Comparison of ENCODE assay signal across 8 mouse cellular contexts in the genomic region with DNA sequence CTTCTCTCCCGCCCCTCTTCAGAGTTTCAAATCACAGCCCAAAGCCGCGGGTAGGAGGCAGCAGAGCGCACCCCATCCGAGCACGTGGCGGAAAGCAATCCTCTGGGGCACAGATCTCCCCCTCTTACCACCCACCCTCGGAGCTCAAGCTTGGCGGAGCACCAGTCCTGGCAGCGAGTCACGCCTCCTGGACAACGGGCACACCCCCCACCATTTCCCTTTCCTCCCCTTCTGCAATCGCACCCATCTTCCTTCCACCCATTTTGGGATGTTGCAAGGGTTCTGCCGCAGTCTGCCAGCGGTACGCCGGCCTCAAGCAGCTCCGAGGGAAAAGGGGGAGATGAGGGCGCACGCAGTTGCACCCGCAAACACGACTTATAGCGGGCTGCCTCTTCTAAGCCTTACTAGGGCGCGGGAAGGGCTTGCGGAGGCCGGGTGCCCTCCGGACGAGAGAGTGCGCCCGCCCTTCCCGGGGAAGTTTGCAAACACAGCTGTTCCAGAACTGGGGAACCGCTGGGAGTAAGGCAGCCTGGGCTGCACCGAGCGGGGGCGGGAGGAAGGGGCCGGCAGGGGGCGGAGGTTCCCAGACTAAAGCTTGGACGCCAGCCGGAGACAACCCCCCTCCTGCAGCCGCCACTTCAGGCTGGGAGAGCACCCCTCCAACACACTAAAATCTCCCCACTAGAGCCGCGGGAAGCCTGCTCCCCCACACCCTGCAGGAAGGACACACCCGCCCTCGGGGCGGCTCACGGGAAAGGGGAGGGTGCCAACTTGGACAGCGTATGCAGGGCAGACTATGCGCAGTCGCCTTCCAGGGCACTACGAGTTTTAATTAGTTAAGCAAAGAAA. TPM values are rescaled to one million over a fixed set of nuclear protein-coding genes. Genes with fewer than 3 reads are reported as not detected.
DNase-seq lines count a peak whose midpoint lies in the region; ATAC-seq and TF ChIP-seq lines count a peak whose summit lies in the region.

No protein-coding gene starts in this region.

- peak overlapping the region; percentile 67 for H3K9ac ChIP-seq in neural tube, embryonic 15.5 days (replicated peaks)

- TF ChIP-seq CTCF in E14TG2a.4 (conservative IDR thresholded peaks at IDR 0.05; ENCODE audit: low read length) = peak; percentile 28; the same call in 1 of the 2 replicates
- TF ChIP-seq CTCF in lung, adult 2 months (IDR thresholded peaks at IDR 0.05; ENCODE audit: insufficient read depth, low read length) = peak; percentile 66
- no peak for TF ChIP-seq CTCF in thymus, adult 2 months (IDR thresholded peaks at IDR 0.05; ENCODE audit: borderline replicate concordance, control insufficient read depth, extremely low read depth, insufficient read depth, low read length, poor library complexity)

- no peaks in the 10 kb centered on the region for H3K9me3 ChIP-seq in E14TG2a.4 (ENCODE audit: low read length)
- no peaks in the 10 kb centered on the region for H3K9me3 ChIP-seq in neural tube, embryonic 15.5 days (replicated peaks)

- H3K27ac ChIP-seq in neural tube, embryonic 15.5 days (replicated peaks) = peak overlapping the region; percentile 83
- H3K27ac ChIP-seq in thymus, adult 2 months (ENCODE audit: control insufficient read depth, insufficient read depth, low read length) = no peak overlapping the region

- H3K4me1 ChIP-seq in E14TG2a.4 (replicated peaks; ENCODE audit: low read depth, low read length) = peaks cover 59% of the 10 kb centered on the region
- peaks cover 14% of the 10 kb centered on the region; the same call in 1 of the 2 replicates for H3K4me1 ChIP-seq in lung, adult 2 months (ENCODE audit: control insufficient read depth, insufficient read depth, low read length)
- peaks cover 72% of the 10 kb centered on the region for H3K4me1 ChIP-seq in neural tube, embryonic 15.5 days
- 0 out of 2 replicates have a peak, but pooled peaks cover 3% of the 10 kb centered on the region for H3K4me1 ChIP-seq in thymus, adult 2 months (replicated peaks; ENCODE audit: control insufficient read depth, insufficient read depth, low read length)

- peaks cover 17% of the 10 kb centered on the region for H3K27me3 ChIP-seq in E14TG2a.4 (ENCODE audit: insufficient read depth, low read length)
- H3K27me3 ChIP-seq in neural tube, embryonic 15.5 days (replicated peaks) = no peaks in the 10 kb centered on the region
- H3K27me3 ChIP-seq in thymus, adult 2 months (ENCODE audit: control insufficient read depth, insufficient read depth, low read length) = peaks cover 7% of the 10 kb centered on the region

- TF ChIP-seq POLR2A in lung, adult 2 months (IDR thresholded peaks at IDR 0.05; ENCODE audit: borderline replicate concordance, extremely low read depth, low read depth, low read length) = peak; percentile 72; the same call in 1 of the 2 replicates
- TF ChIP-seq POLR2A in thymus, adult 2 months (IDR thresholded peaks at IDR 0.05; ENCODE audit: control insufficient read depth, extremely low read depth, insufficient read depth, low read length, poor library complexity) = no peak

- H3K36me3 ChIP-seq in E14TG2a.4 (ENCODE audit: insufficient read depth, low read length) = peaks cover 9% of the 10 kb centered on the region
- H3K36me3 ChIP-seq in neural tube, embryonic 15.5 days = no peaks in the 10 kb centered on the region
- no peaks in the 10 kb centered on the region for H3K36me3 ChIP-seq in thymus, adult 2 months (ENCODE audit: control insufficient read depth, insufficient read depth, low read length)

- DNase-seq in c-Kit-positive CD71-negative TER-119-negative erythroid progenitor cells, embryonic 14.5 days (ENCODE audit: low read depth) = peak; percentile 39
- DNase-seq in forelimb bud, embryonic 11.5 days (ENCODE audit: low read depth, low spot score) = peak; percentile 63
- DNase-seq in heart, postnatal 4 days = peak; percentile 86
- peak; percentile 65 to 69 for DNase-seq in layer of hippocampus, adult 8-10 months (ENCODE audit: low spot score in 2 of 2)
- peak; percentile 79 for DNase-seq in lung, adult 2 months
- DNase-seq in thymus, adult 2 months = no peak

- WGBS in lung, adult 2 months = under 1% methylated on average over 51 of the region's 51 CpGs
- under 1% methylated on average over 51 of the region's 51 CpGs for WGBS in neural tube, embryonic 15.5 days
- 3% methylated on average over 51 of the region's 51 CpGs for WGBS in thymus, adult 2 months

- ATAC-seq in neural tube, embryonic 15.5 days (ENCODE audit: low FRiP score) = peak; percentile 62

- H3K4me3 ChIP-seq in E14TG2a.4 (replicated peaks; ENCODE audit: low read length) = peak overlapping the region; percentile 94
- peak overlapping the region; percentile 77 for H3K4me3 ChIP-seq in lung, adult 2 months (replicated peaks; ENCODE audit: extremely low read depth, low read depth, low read length)
- peak overlapping the region; percentile 65 for H3K4me3 ChIP-seq in neural tube, embryonic 15.5 days (replicated peaks)
- peak overlapping the region; percentile 24 for H3K4me3 ChIP-seq in thymus, adult 2 months (ENCODE audit: control insufficient read depth, insufficient read depth, low read length)

- peak overlapping the region; percentile 98 for H3K4me2 ChIP-seq in neural tube, embryonic 15.5 days

RNA-seq across cellular contexts. Expression of gene Jag1, which starts 2.0 kb away (rescaled TPM):
- total RNA-seq in heart, postnatal 4 days (2021) = 10 to 100 TPM; 18.9 to 21.9 TPM
- 10 to 100 TPM; 10.0 to 11.6 (median 10.9) TPM for total RNA-seq in layer of hippocampus, adult 8-10 months (2022)
- 10.4 and 11.4 TPM in 2 replicates for polyA plus RNA-seq in lung, adult 2 months (2012; rRNA removed)
- polyA plus RNA-seq in neural tube, embryonic 15.5 days (2015; fragmentation: Nextera tagmentation; extraction: Ambion mirVana) = 7.5 and 9.3 TPM in 2 replicates
- 3.0 and 3.2 TPM in 2 replicates for polyA plus RNA-seq in thymus, adult 2 months (2012; rRNA removed)

Comparison
In these comparisons a context has a peak if more than half of its experiments do, and no peak if none do; other contexts are left out.
1. H3K4me3 ChIP-seq: peak in every context shown above with its lines; median percentile 94 in E14TG2a.4; 77 in lung, adult 2 months; 65 in neural tube, embryonic 15.5 days; 24 in thymus, adult 2 months.